Mouse (Mus musculus) liver, embryonic 11.5 days (tissue): Measurements from ENCODE around the gene Cd5. TPM values are rescaled to one million over a fixed set of nuclear protein-coding genes. Genes with fewer than 3 reads are reported as not detected.

ENCODE experiments used
- ATAC-seq: fragments of 200-750 bp; cut with Nextera tagmentation; replicated peaks from 2 replicates; pipeline ENCODE4 v1.8.0; 2017; ENCODE audit warnings: moderate number of reproducible peaks, mild to moderate bottlenecking, moderate TSS enrichment, moderate library complexity; ENCODE audit not compliant: low FRiP score
- DNase-seq: peaks from one replicate; pipeline ENCODE4 v3.0.0-alpha.2; 2017; ENCODE audit warnings: low spot score
- H3K27ac ChIP-seq: fragments of 300-500 bp; sonication (generic); 2 replicates; pipeline ENCODE4 v1.5.1; 2014; ENCODE audit warnings: mild to moderate bottlenecking, low read depth, low read length, control low read depth
- H3K27me3 ChIP-seq: fragments of 300-500 bp; sonication (generic); replicated peaks from 2 replicates; pipeline ENCODE4 v1.6.1; 2014; ENCODE audit warnings: low read length, mixed read lengths; ENCODE audit not compliant: control insufficient read depth, insufficient read depth
- H3K36me3 ChIP-seq: fragments of 300-500 bp; sonication (generic); 2 replicates; pipeline ENCODE4 v1.6.1; 2014; ENCODE audit warnings: mild to moderate bottlenecking, low read length, moderate library complexity, mixed read lengths; ENCODE audit not compliant: control insufficient read depth, insufficient read depth
- H3K4me1 ChIP-seq: fragments of 300-500 bp; sonication (generic); replicated peaks from 2 replicates; pipeline ENCODE4 v1.6.1; 2014; ENCODE audit warnings: low read length, mixed read lengths; ENCODE audit not compliant: control insufficient read depth, insufficient read depth
- H3K4me2 ChIP-seq: fragments of 300-500 bp; sonication (generic); 2 replicates; pipeline ENCODE4 v1.6.1; 2014; ENCODE audit warnings: mild to moderate bottlenecking, control low read depth, moderate library complexity
- H3K4me3 ChIP-seq: fragments of 300-500 bp; sonication (generic); 2 replicates; pipeline ENCODE4 v1.5.1; 2014; ENCODE audit warnings: low read depth, low read length, control low read depth
- H3K9ac ChIP-seq: fragments of 300-500 bp; sonication (generic); 2 replicates; pipeline ENCODE4 v1.6.1; 2014; ENCODE audit warnings: low read depth, low read length, control low read depth
- H3K9me3 ChIP-seq: fragments of 300-500 bp; sonication (generic); 2 replicates; pipeline ENCODE4 v1.6.1; 2016; ENCODE audit warnings: low read length, inconsistent platforms, mixed read lengths; ENCODE audit not compliant: control insufficient read depth
- WGBS: fragments of 180-500 bp; shearing (Covaris S2); extraction: QIAGEN DNeasy Blood & Tissue Kit; methylation state at CpG from one replicate; pipeline ENCODE4 v1.1.7; 2014; 5-methylcytosine and 5-hydroxymethylcytosine counted together
- polyA plus RNA-seq: library from polyadenylated mRNA; unstranded; fragments of >200 nt; fragmentation: Nextera tagmentation; extraction: Ambion mirVana; gene quantifications from 2 replicates; pipeline ENCODE4 v1.2.1, GENCODE M21; 2014

The Cd5 gene
- polyA plus RNA-seq, 1 experiment from 2014 or later, result not detected

- no peak overlapping the region for H3K4me3 ChIP-seq
These were observed 35.3 kb upstream of the Cd5 start for GRCm38 (mm10) chr19:10774141-10774540.

GRCm38 (mm10) chr19:10773384-10773783 lies 34.6 kb upstream of the Cd5 start:
- H3K27me3 ChIP-seq, result no peaks in the 10 kb centered on the region
- H3K9me3 ChIP-seq, result no peaks in the 10 kb centered on the region
- ATAC-seq, result no peak
- 56% methylated on average over 7 of the region's 7 CpGs for WGBS
- no peak overlapping the region for H3K4me2 ChIP-seq
- H3K27ac ChIP-seq, result no peak overlapping the region
- DNase-seq, result no peak
- H3K36me3 ChIP-seq, result no peaks in the 10 kb centered on the region
- no peak overlapping the region for H3K9ac ChIP-seq
- no peak overlapping the region for H3K4me3 ChIP-seq
- H3K4me1 ChIP-seq, result no peaks in the 10 kb centered on the region

More at GRCm38 (mm10) chr19:10774141-10774540, 35.3 kb upstream of the Cd5 start:
- no peaks in the 10 kb centered on the region for H3K9me3 ChIP-seq
- 80% methylated on average over 6 of the region's 6 CpGs for WGBS
- no peak overlapping the region for H3K4me2 ChIP-seq
- no peak overlapping the region for H3K9ac ChIP-seq
- no peak overlapping the region for H3K27ac ChIP-seq
- H3K36me3 ChIP-seq, result no peaks in the 10 kb centered on the region
- no peaks in the 10 kb centered on the region for H3K27me3 ChIP-seq
- ATAC-seq (no peak), DNase-seq (no peak)
- H3K4me1 ChIP-seq, result no peaks in the 10 kb centered on the region

GRCm38 (mm10) chr19:10772866-10773265 lies 34.1 kb upstream of the Cd5 start:
- H3K9me3 ChIP-seq, result no peaks in the 10 kb centered on the region
- H3K4me1 ChIP-seq, result no peaks in the 10 kb centered on the region
- ATAC-seq (no peak), DNase-seq (no peak)
- no peak overlapping the region for H3K9ac ChIP-seq
- H3K4me3 ChIP-seq, result no peak overlapping the region
- H3K36me3 ChIP-seq, result no peaks in the 10 kb centered on the region
- no peak overlapping the region for H3K4me2 ChIP-seq
- no peak overlapping the region for H3K27ac ChIP-seq
- no peaks in the 10 kb centered on the region for H3K27me3 ChIP-seq
- 92% methylated on average over 10 of the region's 10 CpGs for WGBS

GRCm38 (mm10) chr19:10771995-10772394 lies 33.2 kb upstream of the Cd5 start:
- H3K9me3 ChIP-seq, result no peaks in the 10 kb centered on the region
- no peak overlapping the region for H3K9ac ChIP-seq
- 70% methylated on average over 7 of the region's 7 CpGs for WGBS

GRCm38 (mm10) chr19:10769429-10770195 lies 30.8 kb upstream of the Cd5 start:
- Histone ChIP-seq H3K27ac (no peak overlapping the region), H3K9me3 (no peaks in the 10 kb centered on the region), H3K4me2 (no peak overlapping the region), H3K4me1 (no peaks in the 10 kb centered on the region), H3K4me3 (no peak overlapping the region), H3K27me3 (no peaks in the 10 kb centered on the region), H3K36me3 (no peaks in the 10 kb centered on the region), H3K9ac (no peak overlapping the region)
- ATAC-seq, result no peak
- no peak for DNase-seq
- WGBS, result 65% methylated on average over 12 of the region's 12 CpGs

More at GRCm38 (mm10) chr19:10771995-10772394, 33.2 kb upstream of the Cd5 start:
- Histone ChIP-seq H3K27me3 (no peaks in the 10 kb centered on the region), H3K4me1 (no peaks in the 10 kb centered on the region), H3K27ac (no peak overlapping the region), H3K4me3 (no peak overlapping the region), H3K36me3 (no peaks in the 10 kb centered on the region), H3K4me2 (no peak overlapping the region)
- ATAC-seq (no peak), DNase-seq (no peak)

- H3K27ac ChIP-seq, result no peak overlapping the region
These were observed 30.1 kb upstream of the Cd5 start for GRCm38 (mm10) chr19:10768694-10769428.

GRCm38 (mm10) chr19:10767631-10768030 lies 28.8 kb upstream of the Cd5 start:
- Histone ChIP-seq H3K27me3 (no peaks in the 10 kb centered on the region), H3K4me3 (no peak overlapping the region), H3K9me3 (no peaks in the 10 kb centered on the region), H3K27ac (no peak overlapping the region), H3K4me1 (no peaks in the 10 kb centered on the region), H3K9ac (no peak overlapping the region), H3K36me3 (no peaks in the 10 kb centered on the region), H3K4me2 (no peak overlapping the region)
- ATAC-seq, result no peak
- 76% methylated on average over 10 of the region's 10 CpGs for WGBS
- DNase-seq, result no peak

More at GRCm38 (mm10) chr19:10768694-10769428, 30.1 kb upstream of the Cd5 start:
- H3K4me1 ChIP-seq, result no peaks in the 10 kb centered on the region
- no peak for ATAC-seq
- 63% methylated on average over 6 of the region's 6 CpGs for WGBS
- DNase-seq, result no peak
- no peaks in the 10 kb centered on the region for H3K9me3 ChIP-seq
- no peaks in the 10 kb centered on the region for H3K36me3 ChIP-seq
- H3K4me3 ChIP-seq, result no peak overlapping the region
- H3K27me3 ChIP-seq, result no peaks in the 10 kb centered on the region
- no peak overlapping the region for H3K4me2 ChIP-seq
- H3K9ac ChIP-seq, result no peak overlapping the region

GRCm38 (mm10) chr19:10763381-10764031 lies 24.7 kb upstream of the Cd5 start:
- no peaks in the 10 kb centered on the region for H3K4me1 ChIP-seq

More at GRCm38 (mm10) chr19:10763381-10764031, 24.7 kb upstream of the Cd5 start:
- no peak for ATAC-seq
- Histone ChIP-seq H3K4me2 (no peak overlapping the region), H3K4me3 (no peak overlapping the region), H3K27me3 (no peaks in the 10 kb centered on the region), H3K36me3 (no peaks in the 10 kb centered on the region), H3K9me3 (no peaks in the 10 kb centered on the region), H3K9ac (no peak overlapping the region), H3K27ac (no peak overlapping the region)
- WGBS, result 73% methylated on average over 21 of the region's 21 CpGs
- DNase-seq, result no peak
